ENCODE assay signal across 13 mouse cellular contexts in genomic region chr11:120980427-120981035, GRCm38 (mm10). TPM values are rescaled to one million over a fixed set of nuclear protein-coding genes. Genes with fewer than 3 reads are reported as not detected.
A peak's percentile ranks its signal among the peaks of the same experiment; 100 is the strongest.
DNase-seq lines count a peak whose midpoint lies in the region; ATAC-seq and TF ChIP-seq lines count a peak whose summit lies in the region.
"Had no signal": no experiment of that assay in that cellular context is flagged by ENCODE, and none has a peak within 500 bp of the region (broad histone marks: within the 10 kb centered on the region; RNA-seq: fewer than 3 reads in every experiment).

No protein-coding gene starts in this region.

- DNase-seq in spleen, adult 12 weeks (ENCODE audit: low spot score): peak; percentile 63
- no peak for DNase-seq in spleen, adult 18-20 months
- peak; percentile 59 for DNase-seq in heart, postnatal 4 days
- DNase-seq in lung, postnatal 0 days (ENCODE audit: low spot score): peak; percentile 47
- DNase-seq in urinary bladder, postnatal 25 days (ENCODE audit: low spot score): no peak
- no peak for DNase-seq in left cerebral cortex, postnatal 4 days
- DNase-seq in layer of hippocampus, adult 9-10 months (ENCODE audit: low spot score): no peak
- DNase-seq: embryo, embryonic 11 days; thymus, postnatal 25 days had no signal

- intact Hi-C loops in left cerebral cortex, postnatal 4 days (cut with DNase I): no loop called here

- no peak for TF ChIP-seq CTCF in lung, postnatal 0 days (IDR thresholded peaks at IDR 0.05)

- WGBS in lung, postnatal 0 days: 43% methylated on average over 9 of the region's 9 CpGs
- 87% methylated on average over 9 of the region's 9 CpGs for WGBS in hindbrain, embryonic 12.5 days

- H3K4me1 ChIP-seq in lung, postnatal 0 days (ENCODE audit: insufficient read depth, low read depth, low read length): peaks cover 5% of the 10 kb centered on the region; the same call in 1 of the 2 replicates
- H3K4me1 ChIP-seq in hindbrain, embryonic 12.5 days: no peaks in the 10 kb centered on the region
- H3K4me1 ChIP-seq: limb, embryonic 12.5 days; neural tube, embryonic 12.5 days had no signal

- TF ChIP-seq EP300 in lung, postnatal 0 days (IDR thresholded peaks at IDR 0.05): no peak

- peak; percentile 80 for ATAC-seq in lung, postnatal 0 days
- ATAC-seq in hindbrain, embryonic 12.5 days (ENCODE audit: low FRiP score): no peak
- ATAC-seq: Patski had no signal

- peaks cover 35% of the 10 kb centered on the region for H3K36me3 ChIP-seq in lung, postnatal 0 days (ENCODE audit: insufficient read depth, low read length)
- peaks cover 75% of the 10 kb centered on the region for H3K36me3 ChIP-seq in hindbrain, embryonic 12.5 days

- H3K4me3 ChIP-seq in lung, postnatal 0 days (ENCODE audit: low read depth, low read length): no peak overlapping the region
- H3K4me3 ChIP-seq in hindbrain, embryonic 12.5 days: no peak overlapping the region
- H3K4me3 ChIP-seq: limb, embryonic 12.5 days; neural tube, embryonic 12.5 days had no signal

- no peak overlapping the region for H3K27ac ChIP-seq in lung, postnatal 0 days (ENCODE audit: low read length)
- H3K27ac ChIP-seq in hindbrain, embryonic 12.5 days: no peak overlapping the region
- H3K27ac ChIP-seq: limb, embryonic 12.5 days; neural tube, embryonic 12.5 days had no signal

- no peaks in the 10 kb centered on the region for H3K9me3 ChIP-seq in lung, postnatal 0 days (ENCODE audit: low read length)
- no peaks in the 10 kb centered on the region for H3K9me3 ChIP-seq in hindbrain, embryonic 12.5 days (replicated peaks)
- H3K9me3 ChIP-seq: limb, embryonic 12.5 days; neural tube, embryonic 12.5 days had no signal

- no peak overlapping the region for H3K9ac ChIP-seq in lung, postnatal 0 days (replicated peaks; ENCODE audit: low read depth)
- H3K9ac ChIP-seq in hindbrain, embryonic 12.5 days: no peak overlapping the region
- H3K9ac ChIP-seq: limb, embryonic 12.5 days; neural tube, embryonic 12.5 days had no signal

- H3K27me3 ChIP-seq in lung, postnatal 0 days (replicated peaks; ENCODE audit: insufficient read depth, low read length): no peaks in the 10 kb centered on the region
- no peaks in the 10 kb centered on the region for H3K27me3 ChIP-seq in hindbrain, embryonic 12.5 days
- H3K27me3 ChIP-seq: limb, embryonic 12.5 days; neural tube, embryonic 12.5 days; Patski had no signal

- no peak overlapping the region for H3K4me2 ChIP-seq in lung, postnatal 0 days (replicated peaks; ENCODE audit: low read depth, low read length)
- no peak overlapping the region for H3K4me2 ChIP-seq in hindbrain, embryonic 12.5 days (replicated peaks)
- H3K4me2 ChIP-seq: limb, embryonic 12.5 days; neural tube, embryonic 12.5 days had no signal

RNA-seq across cellular contexts. Expression of gene Csnk1d, which starts 10.6 kb away (rescaled TPM):
- total RNA-seq in heart, postnatal 4 days (2021): 10 to 100 TPM; 84.4 to 91.9 TPM
- polyA plus RNA-seq in lung, postnatal 0 days (2015; fragmentation: Nextera tagmentation; extraction: Ambion mirVana): 83.7 and 84.4 TPM in 2 replicates
- 171 TPM in 2 replicates for polyA plus RNA-seq in hindbrain, embryonic 12.5 days (2016; fragmentation: Nextera tagmentation; extraction: Ambion mirVana)
- 100 to 1,000 TPM; 137 to 141 TPM for total RNA-seq in left cerebral cortex, postnatal 4 days (2021)

RNA-seq across cellular contexts. Expression of gene Slc16a3, which starts 32.3 kb away (rescaled TPM):
- 10 to 100 TPM; 13.3 to 22.8 TPM for total RNA-seq in heart, postnatal 4 days (2021)
- polyA plus RNA-seq in lung, postnatal 0 days (2015; fragmentation: Nextera tagmentation; extraction: Ambion mirVana): 10.0 and 10.4 TPM in 2 replicates
- 43.9 and 45.9 TPM in 2 replicates for polyA plus RNA-seq in hindbrain, embryonic 12.5 days (2016; fragmentation: Nextera tagmentation; extraction: Ambion mirVana)
- 1 to 10 TPM; 1.4 to 3.6 TPM for total RNA-seq in left cerebral cortex, postnatal 4 days (2021)

RNA-seq across cellular contexts. Expression of gene Ccdc57, which starts 47.9 kb away (rescaled TPM):
- 1 to 10 TPM; 2.1 to 2.4 TPM for total RNA-seq in heart, postnatal 4 days (2021)
- polyA plus RNA-seq in lung, postnatal 0 days (2015; fragmentation: Nextera tagmentation; extraction: Ambion mirVana): 3.4 and 3.7 TPM in 2 replicates
- 6.0 TPM in 2 replicates for polyA plus RNA-seq in hindbrain, embryonic 12.5 days (2016; fragmentation: Nextera tagmentation; extraction: Ambion mirVana)
- 10 to 100 TPM; 11.7 to 13.7 TPM for total RNA-seq in left cerebral cortex, postnatal 4 days (2021)

RNA-seq across cellular contexts. Expression of gene Cd7, which starts 58.7 kb away (rescaled TPM):
- under 1 TPM in 1 of 2 experiments, not detected in 1; 0.29 TPM for total RNA-seq in heart, postnatal 4 days (2021)
- polyA plus RNA-seq in lung, postnatal 0 days (2015; fragmentation: Nextera tagmentation; extraction: Ambion mirVana): 2.4 TPM in 2 replicates
- not detected in 2 replicates for polyA plus RNA-seq in hindbrain, embryonic 12.5 days (2016; fragmentation: Nextera tagmentation; extraction: Ambion mirVana)
- total RNA-seq in left cerebral cortex, postnatal 4 days (2021): not detected
- polyA plus RNA-seq: limb, embryonic 12.5 days; Patski had no signal

Comparison
In these comparisons a context has a peak if more than half of its experiments do, and no peak if none do; other contexts are left out.
1. DNase-seq: peak in spleen, adult 12 weeks (single experiment), heart, postnatal 4 days (single experiment) and lung, postnatal 0 days (single experiment); none in spleen, adult 18-20 months (0 of 2), urinary bladder, postnatal 25 days (single experiment), left cerebral cortex, postnatal 4 days (single experiment) and layer of hippocampus, adult 9-10 months (single experiment).